Mouse (Mus musculus): ENCODE measurements around the gene Pawr.

The Pawr gene

GRCm38 (mm10) chr10:108331784-108332561, at the start of gene Pawr:
Gene Pawr, plus strand, starts transcription at chr10:108332121.
- DNase-seq = peak; percentile 64 to 85

- no peak for DNase-seq
Observed at GRCm38 (mm10) chr10:108282351-108282750, 49.6 kb upstream of the Pawr start.

GRCm38 (mm10) chr10:108283418-108283817, 48.5 kb upstream of the Pawr start:
- no peak for DNase-seq

GRCm38 (mm10) chr10:108283837-108284236, 48.1 kb upstream of the Pawr start:
- DNase-seq = no peak

DNA sequence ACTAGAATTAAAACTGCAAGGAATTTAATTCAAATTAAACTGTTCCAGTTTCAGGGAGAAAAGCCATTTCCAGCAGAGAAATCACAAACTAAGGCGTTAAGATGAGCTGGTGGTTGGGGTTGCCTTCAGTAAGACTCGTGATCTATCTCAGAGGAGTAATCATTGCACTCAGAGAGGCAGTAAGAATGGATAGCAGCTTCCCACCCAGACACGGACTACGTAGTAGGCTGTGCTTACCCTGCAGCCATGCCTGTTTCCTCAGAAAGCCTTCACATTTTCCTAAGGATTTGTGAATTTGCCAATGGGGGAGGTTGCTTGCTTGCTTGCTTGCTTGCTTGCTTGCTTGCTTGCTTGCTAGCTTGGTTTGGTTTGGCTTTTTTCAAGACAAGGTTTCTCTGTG, 47.5 kb upstream of the Pawr start:
- no peak for DNase-seq

GRCm38 (mm10) chr10:108284977-108285376, 46.9 kb upstream of the Pawr start:
- no peak for DNase-seq

DNA sequence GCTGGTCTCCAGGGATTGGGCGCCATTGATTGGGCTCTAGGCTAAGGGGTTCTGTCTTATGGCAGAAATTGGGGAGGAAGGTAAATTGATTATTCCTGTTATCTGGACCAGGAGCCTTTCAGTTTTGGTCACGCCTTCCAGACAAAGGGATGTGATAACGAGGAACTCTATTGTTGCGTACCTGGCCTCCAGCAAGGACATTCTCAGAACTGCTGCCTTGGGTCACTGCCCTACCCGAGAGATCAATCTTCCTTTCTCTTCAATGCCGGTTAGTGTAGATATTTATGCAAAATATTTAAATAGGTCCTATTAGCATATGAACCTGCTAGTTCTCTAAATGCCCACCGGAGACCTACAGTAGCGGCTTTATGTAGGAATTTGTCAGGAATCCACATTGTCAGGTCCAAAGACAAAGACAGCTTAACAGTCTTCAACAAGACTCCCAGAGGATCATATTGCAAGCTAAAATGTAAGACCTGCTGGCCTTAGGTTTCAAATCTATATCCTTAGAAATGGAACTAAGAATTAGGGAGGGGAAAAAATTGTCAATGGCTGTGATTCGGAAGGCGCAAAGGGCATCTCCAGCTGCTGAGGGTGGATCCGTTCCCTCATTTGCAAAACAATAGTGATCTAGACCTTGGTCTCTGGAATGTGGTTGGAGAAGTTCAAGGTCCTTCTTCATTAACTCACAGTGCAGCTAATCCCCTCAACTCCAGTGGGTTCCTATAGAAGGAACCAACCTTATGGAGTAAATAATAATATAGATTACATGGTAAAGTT, 45.1 kb upstream of the Pawr start:
- DNase-seq = no peak

DNA sequence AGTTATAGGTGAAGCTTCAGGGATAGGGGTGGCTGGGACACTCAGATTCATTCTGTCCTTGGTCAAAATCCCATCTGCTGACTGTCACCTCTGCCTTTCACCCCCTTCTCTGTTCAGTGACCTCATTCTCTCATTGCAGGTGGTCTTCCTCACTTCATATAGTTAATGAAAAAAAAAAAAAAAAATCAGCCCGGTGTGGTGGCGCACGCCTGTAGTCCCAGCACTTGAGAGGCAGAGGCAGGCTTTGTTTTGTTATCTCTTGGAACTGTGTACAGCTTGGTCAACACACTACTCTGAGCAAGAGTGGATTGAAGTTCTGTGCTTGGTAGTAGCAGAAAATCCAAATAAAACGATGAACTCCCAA, 44.5 kb upstream of the Pawr start:
- no peak for DNase-seq

DNA sequence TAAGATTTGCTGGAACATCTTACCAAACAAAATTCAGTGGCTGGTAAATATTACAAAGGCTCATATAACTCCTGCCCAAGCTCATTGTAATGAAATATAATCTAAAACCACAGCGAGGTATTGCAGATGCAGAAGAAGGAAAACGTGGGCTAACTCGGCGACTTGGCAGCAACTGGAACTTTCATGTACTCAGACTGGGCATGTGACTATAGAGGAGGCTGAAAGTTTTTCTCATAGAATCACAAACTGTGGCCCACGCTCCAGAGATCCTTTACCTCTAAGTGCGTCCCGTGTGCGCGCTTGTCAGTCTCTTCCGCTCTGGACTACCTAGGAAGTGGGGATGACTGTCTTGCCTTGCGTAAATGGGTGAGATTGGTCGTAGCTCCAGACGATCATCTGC, 41.9 kb upstream of the Pawr start:
- no peak for DNase-seq

DNA sequence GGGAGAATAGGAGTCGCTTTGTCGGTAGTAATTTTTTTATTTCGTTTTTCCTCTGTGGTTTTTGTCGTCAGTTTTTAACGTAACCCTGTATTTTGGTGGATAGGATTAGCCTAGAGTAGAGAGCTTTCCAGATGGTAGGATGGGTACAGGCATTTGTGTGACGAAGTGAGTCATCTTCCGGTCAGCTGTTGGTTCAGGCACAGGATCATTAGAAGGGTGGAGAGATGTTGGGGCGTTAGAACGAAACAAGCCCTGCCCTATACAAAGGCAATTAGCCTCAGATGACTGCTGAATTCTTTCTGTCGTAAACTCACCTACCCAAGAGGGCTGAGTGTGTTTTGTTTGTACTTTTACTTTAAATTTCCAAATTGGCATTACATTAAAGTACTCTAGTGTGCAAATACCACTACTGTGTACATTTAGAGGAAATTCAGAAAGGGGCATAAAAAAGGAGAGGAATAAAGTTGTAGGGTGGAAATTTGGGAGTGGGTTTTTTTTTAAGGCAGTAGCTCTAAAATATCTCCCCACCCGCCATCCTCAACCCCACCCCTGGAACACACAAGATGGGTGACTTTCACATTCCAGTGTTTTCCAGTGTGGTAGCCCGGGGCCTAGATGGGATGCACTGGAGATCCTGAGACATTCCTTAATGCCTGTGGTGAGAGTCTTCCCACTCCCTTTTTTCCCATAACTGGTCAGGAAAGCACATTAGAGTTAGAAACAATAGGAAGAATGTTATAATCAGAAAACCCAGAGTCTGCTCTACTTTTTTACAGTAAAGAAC, 40.0 kb upstream of the Pawr start:
- no peak for DNase-seq

DNA sequence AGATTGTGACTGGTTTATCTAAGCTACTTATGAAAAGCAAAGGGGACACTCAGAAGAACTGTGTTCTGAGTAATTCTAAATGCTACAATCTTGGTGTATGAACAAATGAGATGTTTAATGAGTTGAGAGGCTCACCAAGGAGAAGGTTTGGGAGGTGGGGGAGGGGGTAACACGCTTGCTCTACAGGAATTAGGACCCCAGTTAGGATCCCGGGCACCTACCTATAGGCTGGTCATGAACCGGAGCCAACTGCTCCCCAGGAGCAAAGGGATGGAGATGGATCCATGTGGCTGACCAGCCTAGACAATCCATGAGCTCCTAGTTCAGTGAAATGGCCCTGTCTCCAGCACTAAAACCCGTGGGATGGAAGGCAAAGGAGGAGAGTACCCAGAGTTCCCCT, 39.3 kb upstream of the Pawr start:
- no peak for DNase-seq

GRCm38 (mm10) chr10:108293620-108294195, 38.2 kb upstream of the Pawr start:
- DNase-seq = no peak

- DNase-seq = no peak
Observed at GRCm38 (mm10) chr10:108294766-108295165, 37.2 kb upstream of the Pawr start.

- DNase-seq = no peak
Observed at GRCm38 (mm10) chr10:108296446-108296845, 35.5 kb upstream of the Pawr start.

- DNase-seq = no peak
Observed at GRCm38 (mm10) chr10:108298261-108298660, 33.7 kb upstream of the Pawr start.

GRCm38 (mm10) chr10:108298841-108299545, 32.9 kb upstream of the Pawr start:
- no peak for DNase-seq

- DNase-seq = no peak
Observed at GRCm38 (mm10) chr10:108299828-108300227, 32.1 kb upstream of the Pawr start.

- DNase-seq = peak; percentile 82 to 92
Observed at GRCm38 (mm10) chr10:108300843-108301242, 31.1 kb upstream of the Pawr start.

DNA sequence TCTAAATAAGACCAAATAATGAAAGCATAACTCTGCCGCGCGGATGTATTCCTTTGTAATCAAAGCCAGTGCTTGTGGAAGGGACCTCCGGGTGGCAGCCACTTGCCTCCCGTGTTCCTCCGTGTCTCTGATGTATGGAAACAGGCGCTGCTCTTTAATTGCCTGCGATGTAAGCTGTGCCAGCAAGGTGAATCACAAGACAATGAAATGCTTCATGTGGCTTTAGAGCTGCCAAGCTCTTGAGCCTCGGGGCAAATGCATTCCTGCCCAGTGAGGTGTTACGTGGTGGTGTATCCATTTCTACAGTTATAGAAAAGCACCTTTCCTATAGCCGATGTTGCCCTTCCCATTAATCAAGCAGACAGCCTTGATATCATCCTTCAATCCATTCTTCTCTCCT, 24.1 kb upstream of the Pawr start:
- DNase-seq = no peak

- DNase-seq = no peak
Observed at GRCm38 (mm10) chr10:108310195-108310594, 21.7 kb upstream of the Pawr start.

DNA sequence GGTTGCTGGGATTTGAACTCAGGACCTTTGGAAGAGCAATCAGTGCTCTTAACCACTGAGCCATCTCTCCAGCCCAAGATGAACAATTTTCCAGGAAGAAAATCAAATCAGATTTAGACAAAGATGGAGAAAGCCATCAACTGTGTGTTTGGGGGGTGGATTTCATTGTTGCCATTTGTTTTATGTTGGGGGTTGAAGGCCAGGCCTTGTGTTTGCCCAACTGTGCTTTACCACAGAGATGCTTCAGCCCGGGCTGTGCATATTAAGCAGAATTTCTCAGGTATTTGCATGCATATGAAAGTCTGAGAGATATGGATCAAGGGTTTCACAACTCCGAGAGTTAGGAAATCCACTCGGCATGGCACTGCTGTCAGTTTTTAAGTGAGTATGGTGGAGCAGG, 20.5 kb upstream of the Pawr start:
- no peak for DNase-seq

- DNase-seq = no peak
Observed at GRCm38 (mm10) chr10:108313845-108314244, 18.1 kb upstream of the Pawr start.

DNA sequence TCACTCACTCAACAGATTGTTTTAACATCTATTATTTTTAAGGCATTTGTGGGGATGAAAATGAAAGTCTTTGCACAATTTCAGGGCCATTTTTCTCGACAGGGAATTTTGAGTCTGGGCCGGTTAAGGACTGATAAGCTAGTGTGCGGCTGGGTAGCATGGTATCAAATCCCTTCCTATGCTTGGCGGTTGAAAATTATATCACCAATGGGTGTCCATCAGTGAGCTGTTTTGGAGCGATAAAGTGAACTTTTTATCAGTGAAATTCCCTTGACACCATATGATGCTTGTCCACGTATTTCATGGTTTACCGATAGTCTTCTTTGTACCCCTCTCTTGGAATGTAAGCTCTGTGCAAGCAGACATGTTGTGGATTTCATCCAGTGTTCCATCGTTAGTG, 17.5 kb upstream of the Pawr start:
- DNase-seq = no peak
